Mouse (Mus musculus): ENCODE results near the gene 2610318N02Rik. TPM values are rescaled to one million over a fixed set of nuclear protein-coding genes. Genes with fewer than 3 reads are reported as not detected.

The 2610318N02Rik gene
- polyA plus RNA-seq, 1 experiment = 44.0 TPM

- TF ChIP-seq POLR2A (IDR thresholded peaks at IDR 0.05; ENCODE audit: insufficient read depth, low read length) (no peak), EP300 (IDR thresholded peaks at IDR 0.05; ENCODE audit: insufficient read depth, low read depth, low read length) (no peak), CTCF (IDR thresholded peaks at IDR 0.05; ENCODE audit: low read depth, low read length) (no peak)
- Histone ChIP-seq H3K9ac (ENCODE audit: low read depth, poor library complexity, severe bottlenecking) (no peak overlapping the region), H3K27ac (ENCODE audit: insufficient read depth, low read length) (no peak overlapping the region; the same call in 1 of the 2 replicates), H3K4me1 (ENCODE audit: control insufficient read depth, insufficient read depth, low read length) (no peaks in the 10 kb centered on the region), H3K4me3 (ENCODE audit: low read depth, low read length) (no peak overlapping the region), H3K27me3 (ENCODE audit: control insufficient read depth, insufficient read depth, low read length, poor library complexity, severe bottlenecking) (no peaks in the 10 kb centered on the region), H3K36me3 (ENCODE audit: control insufficient read depth, insufficient read depth, low read length, poor library complexity, severe bottlenecking) (peaks cover 25% of the 10 kb centered on the region), H3K9me3 (replicated peaks; ENCODE audit: control insufficient read depth, insufficient read depth, low read length, poor library complexity, severe bottlenecking) (no peaks in the 10 kb centered on the region)
These were observed 25.7 kb upstream of the 2610318N02Rik start for GRCm38 (mm10) chr16:17150520-17151258.

DNA sequence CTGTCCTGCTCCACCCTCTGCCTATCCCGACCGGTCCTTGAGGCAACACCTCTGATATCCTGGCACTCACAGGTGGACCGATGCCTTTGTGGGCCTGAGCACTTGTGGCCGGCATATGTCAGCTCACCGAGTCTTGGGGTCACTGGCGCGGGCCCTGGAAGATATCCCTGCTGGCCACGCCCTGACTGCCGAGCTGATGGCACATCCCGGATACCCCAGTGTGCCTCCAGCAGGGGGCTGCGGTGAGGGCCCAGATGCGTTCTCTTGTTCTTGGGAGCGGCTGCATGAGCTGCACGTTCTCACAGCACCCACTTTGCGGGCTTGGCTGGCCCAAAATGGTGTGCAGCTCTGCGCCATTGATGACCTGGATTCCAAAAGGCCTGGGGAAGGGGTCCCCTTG lies 23.1 kb upstream of the 2610318N02Rik start:
- H3K9ac ChIP-seq (ENCODE audit: low read depth, poor library complexity, severe bottlenecking) = peak overlapping the region; percentile 66
- no peaks in the 10 kb centered on the region for H3K27me3 ChIP-seq (ENCODE audit: control insufficient read depth, insufficient read depth, low read length, poor library complexity, severe bottlenecking)
- peak; percentile 48 for TF ChIP-seq CTCF (IDR thresholded peaks at IDR 0.05; ENCODE audit: low read depth, low read length)
- no peak for TF ChIP-seq POLR2A (IDR thresholded peaks at IDR 0.05; ENCODE audit: insufficient read depth, low read length)
- TF ChIP-seq EP300 (IDR thresholded peaks at IDR 0.05; ENCODE audit: insufficient read depth, low read depth, low read length) = no peak
- no peaks in the 10 kb centered on the region for H3K4me1 ChIP-seq (ENCODE audit: control insufficient read depth, insufficient read depth, low read length)
- H3K9me3 ChIP-seq (replicated peaks; ENCODE audit: control insufficient read depth, insufficient read depth, low read length, poor library complexity, severe bottlenecking) = no peaks in the 10 kb centered on the region
- H3K36me3 ChIP-seq (ENCODE audit: control insufficient read depth, insufficient read depth, low read length, poor library complexity, severe bottlenecking) = peaks cover 7% of the 10 kb centered on the region
- H3K27ac ChIP-seq (ENCODE audit: insufficient read depth, low read length) = no peak overlapping the region
- H3K4me3 ChIP-seq (ENCODE audit: low read depth, low read length) = peak overlapping the region; percentile 69

- Histone ChIP-seq H3K27me3 (ENCODE audit: control insufficient read depth, insufficient read depth, low read length, poor library complexity, severe bottlenecking) (no peaks in the 10 kb centered on the region), H3K4me3 (ENCODE audit: low read depth, low read length) (peak overlapping the region; percentile 69), H3K9ac (ENCODE audit: low read depth, poor library complexity, severe bottlenecking) (peak overlapping the region; percentile 66), H3K4me1 (ENCODE audit: control insufficient read depth, insufficient read depth, low read length) (no peaks in the 10 kb centered on the region), H3K36me3 (ENCODE audit: control insufficient read depth, insufficient read depth, low read length, poor library complexity, severe bottlenecking) (peaks cover 1% of the 10 kb centered on the region; the same call in 1 of the 2 replicates), H3K9me3 (replicated peaks; ENCODE audit: control insufficient read depth, insufficient read depth, low read length, poor library complexity, severe bottlenecking) (no peaks in the 10 kb centered on the region), H3K27ac (ENCODE audit: insufficient read depth, low read length) (no peak overlapping the region)
- TF ChIP-seq CTCF (IDR thresholded peaks at IDR 0.05; ENCODE audit: low read depth, low read length) = no peak
- 0 out of 2 replicates have a peak, but pooled peaks have one; percentile 20 for TF ChIP-seq EP300 (IDR thresholded peaks at IDR 0.05; ENCODE audit: insufficient read depth, low read depth, low read length)
- TF ChIP-seq POLR2A (IDR thresholded peaks at IDR 0.05; ENCODE audit: insufficient read depth, low read length) = no peak
These were observed 22.5 kb upstream of the 2610318N02Rik start for GRCm38 (mm10) chr16:17147391-17147929.

DNA sequence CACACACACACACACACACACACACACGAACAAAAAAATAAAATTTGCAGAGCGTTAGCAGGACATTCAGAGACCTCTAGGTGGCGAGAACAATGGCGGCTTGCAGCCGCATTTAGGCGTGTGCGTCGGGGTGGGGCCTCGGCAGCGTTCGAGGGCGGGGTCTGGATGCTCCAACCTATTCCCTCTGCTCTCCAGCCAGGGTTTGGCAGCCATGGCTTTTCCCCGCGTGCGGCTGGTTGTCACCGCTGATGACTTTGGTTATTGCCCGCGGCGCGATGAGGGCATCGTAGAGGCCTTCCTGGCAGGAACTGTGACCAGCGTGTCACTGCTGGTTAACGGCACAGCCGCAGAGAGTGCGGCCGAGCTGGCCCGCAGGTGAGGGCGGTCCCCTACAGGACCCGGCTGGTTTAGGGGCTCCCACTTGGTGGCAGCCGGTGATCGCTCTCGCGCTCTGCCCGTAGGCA lies 21.8 kb upstream of the 2610318N02Rik start, which contains the start of gene Ccdc116:
Gene Ccdc116 (minus strand): TSS at position 458 of the 464 bp plus-strand sequence.
- H3K27ac ChIP-seq (ENCODE audit: insufficient read depth, low read length) = no peak within 1 kb of the TSS
- TF ChIP-seq EP300 (IDR thresholded peaks at IDR 0.05; ENCODE audit: insufficient read depth, low read depth, low read length) (0 out of 2 replicates have a peak, but pooled peaks have one; percentile 33), CTCF (IDR thresholded peaks at IDR 0.05; ENCODE audit: low read depth, low read length) (peak; percentile 41), POLR2A (IDR thresholded peaks at IDR 0.05; ENCODE audit: insufficient read depth, low read length) (peak; percentile 61)
- no peaks in the 10 kb centered on the region for H3K36me3 ChIP-seq (ENCODE audit: control insufficient read depth, insufficient read depth, low read length, poor library complexity, severe bottlenecking)
- H3K4me3 ChIP-seq (ENCODE audit: low read depth, low read length) = peak within 1 kb of the TSS; percentile 69
- no peaks in the 10 kb centered on the region for H3K9me3 ChIP-seq (replicated peaks; ENCODE audit: control insufficient read depth, insufficient read depth, low read length, poor library complexity, severe bottlenecking)
- peak within 1 kb of the TSS; percentile 66 for H3K9ac ChIP-seq (ENCODE audit: low read depth, poor library complexity, severe bottlenecking)
- no peaks in the 10 kb centered on the region for H3K27me3 ChIP-seq (ENCODE audit: control insufficient read depth, insufficient read depth, low read length, poor library complexity, severe bottlenecking)
- no peaks in the 10 kb centered on the region for H3K4me1 ChIP-seq (ENCODE audit: control insufficient read depth, insufficient read depth, low read length)

- Histone ChIP-seq H3K4me1 (ENCODE audit: control insufficient read depth, insufficient read depth, low read length) (no peaks in the 10 kb centered on the region), H3K4me3 (ENCODE audit: low read depth, low read length) (peak within 1 kb of the TSS; percentile 4; the same call in 1 of the 2 replicates), H3K27me3 (ENCODE audit: control insufficient read depth, insufficient read depth, low read length, poor library complexity, severe bottlenecking) (no peaks in the 10 kb centered on the region), H3K9me3 (replicated peaks; ENCODE audit: control insufficient read depth, insufficient read depth, low read length, poor library complexity, severe bottlenecking) (no peaks in the 10 kb centered on the region), H3K27ac (ENCODE audit: insufficient read depth, low read length) (peak within 1 kb of the TSS; percentile 34), H3K36me3 (ENCODE audit: control insufficient read depth, insufficient read depth, low read length, poor library complexity, severe bottlenecking) (no peaks in the 10 kb centered on the region), H3K9ac (ENCODE audit: low read depth, poor library complexity, severe bottlenecking) (no peak within 1 kb of the TSS)
- TF ChIP-seq POLR2A (IDR thresholded peaks at IDR 0.05; ENCODE audit: insufficient read depth, low read length) (no peak), EP300 (IDR thresholded peaks at IDR 0.05; ENCODE audit: insufficient read depth, low read depth, low read length) (no peak), CTCF (IDR thresholded peaks at IDR 0.05; ENCODE audit: low read depth, low read length) (no peak)
These were observed 19.4 kb upstream of the 2610318N02Rik start, which contains the start of gene Ydjc for GRCm38 (mm10) chr16:17144339-17144738. Ydjc (plus strand) TSS chr16:17144621.
